Mouse (Mus musculus) olfactory bulb, adult 2 months (tissue): ENCODE data around the gene Ado. TPM values are rescaled to one million over a fixed set of nuclear protein-coding genes. Genes with fewer than 3 reads are reported as not detected.

Experiments used
- H3K27ac ChIP-seq: fragments of 200-500 bp; 2 replicates; pipeline ENCODE4 v1.5.1; 2012; ENCODE audit warnings: low read depth, low read length; ENCODE audit not compliant: insufficient read depth
- H3K4me1 ChIP-seq: fragments of 200-500 bp; 2 replicates; pipeline ENCODE4 v1.6.1; 2012; ENCODE audit warnings: low read length; ENCODE audit not compliant: control insufficient read depth, insufficient read depth
- H3K4me3 ChIP-seq: fragments of 200-500 bp; 2 replicates; pipeline ENCODE4 v1.5.1; 2012; ENCODE audit warnings: mild to moderate bottlenecking, low read depth, low read length, moderate library complexity; ENCODE audit not compliant: insufficient read depth
- CTCF ChIP-seq: fragments of 200-500 bp; IDR thresholded peaks from 2 replicates; pipeline ENCODE4 v1.5.1; 2012; ENCODE audit warnings: low read depth, mild to moderate bottlenecking, low read length, moderate library complexity; ENCODE audit not compliant: insufficient read depth
- POLR2A ChIP-seq: fragments of 200-500 bp; IDR thresholded peaks from 2 replicates; pipeline ENCODE4 v1.6.1; 2012; ENCODE audit warnings: mild to moderate bottlenecking, low read depth, low read length, moderate library complexity; ENCODE audit not compliant: insufficient read depth
- WGBS: fragments of 180-500 bp; shearing (Covaris S2); methylation state at CpG from one replicate; pipeline ENCODE4 v1.1.7; 2018; 5-methylcytosine and 5-hydroxymethylcytosine counted together
- polyA plus RNA-seq: library from polyadenylated mRNA; stranded (reverse); fragments of >200 nt; gene quantifications from 2 replicates; pipeline ENCODE4 v1.2.4, GENCODE M21; 2012; ENCODE audit warnings: low replicate concordance; ENCODE audit not compliant: missing spikeins, insufficient read depth, insufficient read length

Gene Ado
- polyA plus RNA-seq, 1 experiment, result not detected

DNA sequence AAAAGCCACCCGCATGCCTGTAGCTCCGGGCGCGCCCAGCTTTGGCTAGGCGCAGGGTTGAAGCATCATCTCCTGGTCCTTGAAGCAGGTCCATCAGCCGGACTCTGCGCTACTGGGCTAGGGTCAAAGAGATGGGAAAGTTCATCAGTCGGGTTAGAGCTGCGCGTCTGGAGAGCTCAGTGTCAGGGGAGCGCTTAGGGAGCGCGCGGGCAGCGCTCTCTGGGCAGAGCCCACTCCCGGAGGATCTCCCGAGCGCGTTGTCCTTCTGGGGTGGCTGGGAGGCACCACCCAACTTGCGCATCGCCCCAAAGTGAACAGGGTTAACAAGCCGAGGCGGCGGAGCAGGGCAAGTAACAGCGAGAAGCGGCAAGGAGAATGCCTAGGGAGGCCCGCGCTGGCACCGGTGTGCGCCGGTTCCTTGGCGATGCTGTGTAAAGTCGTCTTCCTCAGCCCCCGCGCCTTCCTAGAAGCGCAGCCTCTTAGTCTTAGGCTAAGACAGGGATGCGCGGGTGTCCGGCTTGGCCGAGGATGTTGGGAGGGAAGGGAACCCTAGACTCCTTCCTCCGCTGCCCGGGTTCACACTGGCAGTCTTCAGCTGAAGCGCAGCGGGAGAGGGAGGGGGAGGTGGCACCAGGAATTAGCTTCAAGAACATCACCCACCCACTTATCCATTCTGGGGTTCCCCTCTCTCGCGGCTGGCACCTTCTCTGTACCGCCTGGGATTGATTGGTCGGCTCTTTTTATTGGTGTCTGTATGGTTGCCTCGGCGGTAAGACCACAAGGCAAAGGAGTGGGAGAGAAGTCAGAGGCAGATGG, 10.0 kb downstream of the Ado start:
- H3K4me1 ChIP-seq, result peaks cover 48% of the 10 kb centered on the region
- TF ChIP-seq CTCF, result no peak
- TF ChIP-seq POLR2A, result no peak
- WGBS, result 1% methylated on average over 50 of the region's 50 CpGs

DNA sequence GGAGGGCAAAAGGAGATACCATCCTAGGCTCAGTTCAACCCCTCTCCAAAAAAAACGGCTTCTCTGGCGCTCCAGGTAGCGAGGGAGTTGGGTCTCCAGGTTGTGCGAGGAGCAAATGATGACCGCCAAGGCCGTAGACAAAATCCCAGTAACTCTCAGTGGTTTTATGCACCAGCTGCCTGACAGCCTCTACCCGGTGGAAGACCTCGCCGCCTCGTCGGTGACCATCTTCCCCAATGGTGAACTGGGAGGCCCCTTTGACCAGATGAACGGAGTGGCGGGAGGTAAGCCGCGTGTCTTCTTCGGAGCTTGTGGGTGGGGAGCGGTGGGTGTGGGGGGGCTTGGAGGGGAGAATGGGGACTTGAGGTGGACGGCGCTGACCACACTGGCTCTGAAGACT, 10.6 kb downstream of the Ado start:
- 1% methylated on average over 19 of the region's 19 CpGs for WGBS
- no peak overlapping the region for H3K27ac ChIP-seq
- TF ChIP-seq POLR2A, result no peak
- TF ChIP-seq CTCF, result no peak

More for the DNA sequence above, 10.0 kb downstream of the Ado start:
- Histone ChIP-seq H3K27ac (no peak overlapping the region), H3K4me3 (peak overlapping the region; percentile 74)

DNA sequence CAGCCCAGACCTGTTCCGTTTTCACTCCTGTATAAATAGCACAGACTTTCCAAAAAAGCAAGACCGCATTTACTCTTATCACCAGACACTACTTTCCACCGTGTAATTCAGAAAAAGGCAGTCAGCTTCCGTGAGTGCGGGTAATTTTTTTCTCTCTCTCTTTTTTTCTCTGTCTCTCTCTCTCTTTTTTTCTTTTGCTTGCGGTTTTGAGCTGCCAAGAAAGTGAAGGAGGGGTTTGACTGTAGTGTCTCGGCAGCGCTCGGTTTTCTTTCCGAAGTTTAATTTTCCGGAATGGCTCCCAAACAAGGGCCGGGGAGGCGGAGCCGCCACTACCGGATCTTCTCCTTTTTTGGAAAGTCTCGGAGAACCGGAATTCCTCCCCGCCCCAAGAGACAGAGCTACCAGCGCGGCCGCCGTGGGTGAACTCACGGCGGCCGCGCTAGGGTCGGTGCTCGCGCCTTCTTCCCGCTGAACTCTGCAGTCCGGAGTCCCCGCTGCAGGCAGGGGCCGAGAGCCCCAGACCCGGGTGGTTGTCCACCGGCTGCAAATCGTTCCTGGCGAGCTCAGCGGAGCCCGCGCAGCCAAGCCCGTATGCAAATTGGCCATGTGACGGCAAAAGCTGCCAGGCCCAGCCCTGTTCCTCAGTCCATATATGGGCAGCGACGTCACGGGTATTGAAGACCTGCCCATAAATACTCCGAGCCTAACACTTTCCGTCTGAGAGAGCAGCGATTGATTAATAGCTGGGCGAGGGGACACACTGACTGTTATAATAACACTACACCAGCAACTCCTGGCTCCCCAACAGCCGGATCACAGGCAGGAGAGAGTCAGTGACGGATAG, 11.4 kb downstream of the Ado start:
- peaks cover 48% of the 10 kb centered on the region for H3K4me1 ChIP-seq
- TF ChIP-seq CTCF (no peak), POLR2A (peak; percentile 36; the same call in 1 of the 2 replicates)
- peak overlapping the region; percentile 74 for H3K4me3 ChIP-seq
- peak overlapping the region; percentile 66; the same call in 1 of the 2 replicates for H3K27ac ChIP-seq
- under 1% methylated on average over 51 of the region's 51 CpGs for WGBS

More for the DNA sequence above, 10.6 kb downstream of the Ado start:
- peaks cover 48% of the 10 kb centered on the region for H3K4me1 ChIP-seq
- H3K4me3 ChIP-seq, result peak overlapping the region; percentile 74

DNA sequence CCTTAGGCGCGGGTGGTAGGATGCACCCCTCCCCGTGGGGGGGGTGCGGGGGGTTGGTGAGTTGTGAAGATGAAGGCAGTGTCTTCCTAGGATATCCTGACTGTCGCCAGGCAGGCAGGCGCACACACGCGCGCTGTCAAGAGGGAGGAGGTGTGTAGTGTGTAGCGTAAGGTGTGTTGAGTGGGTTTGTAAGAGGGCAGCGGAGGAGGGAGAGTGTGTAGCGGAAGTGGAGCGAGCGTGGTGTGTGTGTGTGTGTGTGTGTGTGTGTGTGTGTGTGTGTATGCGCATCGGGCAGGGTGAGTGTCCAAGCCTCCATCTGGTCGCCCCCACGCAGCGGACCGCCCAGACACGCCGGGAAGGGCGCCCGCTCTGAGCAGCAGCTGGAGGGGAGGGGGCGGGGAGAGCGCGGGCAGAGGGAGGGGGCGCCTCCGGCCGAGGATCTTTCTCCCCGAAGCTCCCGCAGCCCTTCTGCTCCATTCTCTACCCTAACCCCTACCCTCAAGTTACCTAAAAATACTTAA, 12.1 kb downstream of the Ado start:
- TF ChIP-seq POLR2A (no peak), CTCF (no peak)
- WGBS, result under 1% methylated on average over 29 of the region's 32 CpGs

DNA sequence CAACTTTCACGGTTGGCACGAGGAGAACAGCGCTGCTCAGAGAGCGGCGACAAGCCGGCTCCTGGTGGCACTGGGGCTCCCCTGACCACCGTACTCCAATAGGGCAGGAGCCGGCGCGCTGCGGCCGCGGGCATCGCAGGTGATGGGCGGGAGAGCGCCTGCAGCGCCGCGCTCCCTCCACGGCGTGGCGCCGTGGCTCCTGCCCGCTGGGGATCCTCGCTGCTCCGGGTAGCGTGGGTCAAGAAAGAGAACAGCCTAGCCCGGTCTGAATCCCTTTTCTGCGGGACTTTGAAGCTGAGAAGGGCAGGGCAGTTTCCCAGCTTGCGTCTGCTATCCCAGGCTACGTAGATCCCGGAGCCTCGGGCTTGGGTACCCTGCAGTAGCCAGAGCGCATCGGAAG, 12.8 kb downstream of the Ado start:
- TF ChIP-seq CTCF, result peak; percentile 93
- TF ChIP-seq POLR2A, result no peak; the same call in 1 of the 2 replicates
- H3K27ac ChIP-seq, result no peak overlapping the region
- under 1% methylated on average over 35 of the region's 35 CpGs for WGBS
- peaks cover 47% of the 10 kb centered on the region for H3K4me1 ChIP-seq
- H3K4me3 ChIP-seq, result peak overlapping the region; percentile 74

More for the DNA sequence above, 12.1 kb downstream of the Ado start:
- Histone ChIP-seq H3K4me3 (peak overlapping the region; percentile 74), H3K4me1 (peaks cover 48% of the 10 kb centered on the region), H3K27ac (no peak overlapping the region)

DNA sequence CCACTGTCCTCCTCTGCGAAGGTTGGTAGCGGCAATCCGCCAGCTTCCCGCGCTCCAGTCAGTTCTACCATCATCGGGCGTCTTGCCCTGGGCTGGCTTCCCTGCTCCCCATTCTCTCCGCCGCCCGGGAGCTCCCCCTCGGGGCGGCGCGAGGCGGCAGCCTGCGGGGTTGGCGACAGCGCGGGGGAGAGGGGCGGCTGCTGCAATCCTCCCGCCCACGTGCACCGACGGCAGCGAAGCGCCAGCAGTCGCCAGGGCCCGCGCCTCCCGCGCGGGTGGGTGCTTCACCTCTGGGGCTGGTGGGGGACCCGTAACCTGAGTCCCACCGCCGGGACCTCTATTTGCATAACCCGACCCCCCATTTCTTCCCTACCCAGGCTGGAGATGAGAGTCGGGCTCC, 13.5 kb downstream of the Ado start, which contains the start of gene Egr2:
Gene Egr2, plus strand, starts transcription at position 220 of the 400 bp plus-strand sequence.
- Histone ChIP-seq H3K4me1 (peaks cover 41% of the 10 kb centered on the region), H3K4me3 (peak within 1 kb of the TSS; percentile 74), H3K27ac (no peak within 1 kb of the TSS)
- 2% methylated on average over 37 of the region's 37 CpGs for WGBS
- TF ChIP-seq POLR2A (no peak), CTCF (peak; percentile 31; the same call in 1 of the 2 replicates)

DNA sequence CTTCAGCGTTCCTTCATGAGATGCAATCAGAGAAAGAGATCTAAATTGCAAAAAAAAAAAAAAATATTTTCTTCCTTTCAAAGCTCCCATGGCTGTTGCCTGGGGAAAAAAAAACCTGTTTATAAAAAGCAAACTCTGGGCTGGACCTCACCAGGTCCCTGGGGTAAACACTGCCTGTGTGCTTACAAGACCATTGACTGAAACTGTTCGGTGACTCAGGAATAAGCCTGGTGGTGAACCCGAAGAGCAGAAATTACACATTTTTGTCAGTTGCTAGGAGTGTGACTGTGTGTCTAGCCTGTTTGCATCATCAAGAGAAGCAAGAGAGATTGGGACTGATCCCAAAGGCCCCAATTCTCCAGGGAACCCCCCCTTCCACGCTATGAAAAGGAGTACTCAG, 19.0 kb downstream of the Ado start:
- WGBS, result 72% methylated on average over 4 of the region's 4 CpGs
- Histone ChIP-seq H3K4me3 (no peak overlapping the region), H3K27ac (no peak overlapping the region), H3K4me1 (peaks cover 9% of the 10 kb centered on the region)
- TF ChIP-seq CTCF (no peak), POLR2A (no peak)

DNA sequence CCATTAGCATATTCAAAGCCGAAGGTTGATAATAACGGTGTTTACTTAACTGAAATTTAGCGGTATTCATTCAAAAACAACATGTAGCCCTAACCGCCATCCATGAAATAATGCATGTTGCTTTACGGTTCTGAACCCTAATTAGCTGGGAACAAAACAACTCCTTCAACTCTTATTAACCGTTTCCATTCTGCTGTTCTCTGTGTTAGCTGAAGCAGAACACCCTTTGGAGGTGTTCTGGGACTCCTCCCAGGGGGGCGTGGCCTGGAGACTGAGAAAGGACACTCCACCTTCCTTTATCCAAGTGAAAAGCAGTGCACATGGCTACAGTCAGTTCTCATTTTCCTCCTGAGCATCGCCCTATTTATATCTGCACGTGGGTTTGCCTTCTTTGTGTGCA, 22.3 kb downstream of the Ado start:
- TF ChIP-seq POLR2A (no peak), CTCF (no peak)
- H3K4me1 ChIP-seq, result peaks cover 12% of the 10 kb centered on the region
- WGBS, result 37% methylated on average over 9 of the region's 9 CpGs
- H3K27ac ChIP-seq, result no peak overlapping the region
- no peak overlapping the region for H3K4me3 ChIP-seq
